Mouse (Mus musculus): Measurements from ENCODE around the gene Scrn1.

Gene Scrn1

DNA sequence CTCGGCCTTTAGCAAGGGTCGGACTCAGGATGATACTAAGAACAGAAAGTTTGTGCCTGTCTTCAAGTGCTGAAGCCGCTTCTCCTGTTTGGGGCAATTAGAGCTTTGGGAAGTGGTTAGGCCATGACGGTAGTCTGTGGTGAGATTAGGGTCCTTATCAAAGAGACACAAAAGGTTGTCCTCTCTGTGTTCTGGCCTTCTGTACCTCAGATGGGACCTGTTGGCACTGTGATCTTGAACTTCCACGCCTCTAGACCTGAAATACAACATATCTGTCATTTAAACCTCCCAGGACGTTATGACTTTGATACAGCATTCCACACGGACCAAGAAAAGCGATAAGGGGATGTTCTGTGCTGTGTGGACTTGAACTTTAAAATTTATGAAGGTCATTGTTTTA, 37.6 kb downstream of the Scrn1 start:
- DNase-seq = no peak

DNA sequence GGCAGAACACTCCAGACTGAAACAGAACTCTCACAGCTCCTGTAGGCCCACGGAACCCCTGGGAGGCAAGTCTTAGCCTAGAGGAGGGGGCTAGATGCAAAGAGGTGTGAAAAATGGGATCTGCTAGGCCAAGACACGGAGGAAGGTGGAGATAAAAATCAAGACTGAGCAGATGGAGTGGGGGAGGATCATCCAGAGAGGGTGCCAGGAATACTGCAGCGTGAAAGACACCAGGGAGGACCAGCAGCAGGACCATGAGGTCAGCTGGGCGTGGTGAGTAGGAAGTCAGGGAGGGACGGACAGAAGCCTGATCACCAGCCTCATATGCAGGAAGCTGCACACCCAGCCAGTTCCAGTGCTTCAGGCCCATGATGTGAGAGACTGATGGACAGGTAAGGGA, 47.5 kb downstream of the Scrn1 start:
- DNase-seq = peak; percentile 71 to 75

DNA sequence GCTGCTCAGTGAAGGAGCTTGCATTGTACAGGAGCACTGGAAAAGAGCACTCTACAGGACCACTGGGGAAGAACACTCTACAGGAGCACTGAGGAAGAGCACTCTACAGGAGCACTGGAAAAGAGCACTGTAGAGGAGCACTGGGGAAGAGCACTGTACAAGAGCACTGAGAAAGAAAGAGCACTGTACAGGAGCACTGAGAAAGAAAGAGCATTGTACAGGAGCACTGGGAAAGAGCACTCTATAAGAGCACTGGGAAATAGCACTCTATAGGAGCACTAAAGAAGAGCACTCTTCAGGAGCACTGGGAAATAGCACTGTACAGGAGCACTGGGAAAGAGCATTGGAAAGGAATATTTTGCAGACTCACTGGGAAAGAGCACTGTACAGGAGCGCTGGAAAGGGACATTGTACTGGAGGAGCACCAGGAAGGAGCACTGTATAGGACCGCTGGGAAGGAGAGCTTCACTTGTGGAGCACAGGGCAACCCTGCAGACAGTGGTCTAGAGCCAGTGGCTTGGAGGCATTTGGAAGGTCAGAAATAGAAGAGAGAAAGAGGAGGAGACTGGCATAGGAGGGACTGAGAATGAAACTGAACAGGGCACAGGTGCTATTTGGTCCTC, 49.7 kb downstream of the Scrn1 start:
- no peak for DNase-seq

DNA sequence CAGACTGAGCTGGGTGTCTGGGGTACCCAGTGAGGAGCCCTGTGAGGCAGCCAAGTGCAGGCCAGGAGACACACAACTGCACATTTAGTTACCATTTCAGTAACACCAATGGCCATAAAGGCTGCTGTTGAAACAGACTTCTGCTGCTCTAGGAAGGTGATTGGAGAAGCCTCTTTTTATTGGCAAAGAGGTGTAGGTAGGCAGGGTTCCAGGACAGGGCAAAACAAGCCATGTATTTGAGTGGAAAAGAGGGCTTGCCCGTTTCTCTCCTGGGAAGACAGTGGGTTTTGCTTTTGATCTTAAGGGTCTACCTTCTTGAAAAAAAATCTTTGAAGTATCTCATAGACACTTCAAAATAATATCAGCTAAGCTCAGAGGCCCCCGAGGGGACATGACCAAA, 54.0 kb downstream of the Scrn1 start:
- peak in 1 of 2 experiments; percentile 38 for DNase-seq

DNA sequence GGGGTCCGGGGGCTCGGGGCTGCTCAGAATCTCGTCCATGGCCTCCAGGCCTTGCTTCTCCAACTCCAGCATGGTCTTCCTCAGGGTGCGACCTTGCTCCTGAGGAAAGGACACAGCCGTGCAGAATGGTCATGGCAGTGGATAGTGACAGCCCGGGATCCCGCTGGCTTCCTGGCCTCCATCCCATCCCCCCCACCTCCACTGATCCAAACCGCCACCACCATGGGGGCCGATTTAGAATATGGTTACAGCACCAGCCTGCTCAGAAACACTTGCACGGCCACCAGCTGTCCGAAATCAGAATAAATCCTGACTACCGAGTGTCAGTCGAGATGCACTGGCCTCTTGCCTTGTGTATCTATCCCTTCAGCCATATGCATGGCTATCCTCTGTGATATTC, 57.0 kb downstream of the Scrn1 start:
- DNase-seq = peak; percentile 45 to 54

DNA sequence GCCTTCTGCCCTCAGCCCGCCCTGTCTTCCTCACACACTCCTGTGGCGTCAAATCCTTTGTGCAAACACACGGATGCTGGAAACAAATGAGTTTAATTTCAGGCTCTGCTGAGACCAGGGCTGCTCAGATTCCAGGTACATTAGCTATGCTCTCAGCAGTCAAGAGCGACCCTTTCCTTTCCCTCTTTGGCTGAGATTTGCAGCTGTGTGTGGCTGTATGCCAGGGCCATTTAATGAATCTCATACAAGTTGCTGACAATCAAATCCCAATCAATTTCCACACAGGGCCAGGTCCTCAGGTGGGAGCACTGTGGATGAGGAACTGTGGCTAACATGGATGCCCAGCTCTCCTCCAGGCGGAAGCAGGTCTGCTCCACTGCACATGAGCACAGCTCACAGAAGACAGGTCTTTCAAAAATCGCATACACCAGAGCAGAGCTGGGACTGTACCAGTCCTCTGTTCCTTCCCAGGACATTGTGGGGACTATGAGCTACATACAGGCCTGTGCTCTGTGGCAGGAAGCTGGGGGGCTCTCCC, 58.0 kb downstream of the Scrn1 start:
- DNase-seq = no peak

DNA sequence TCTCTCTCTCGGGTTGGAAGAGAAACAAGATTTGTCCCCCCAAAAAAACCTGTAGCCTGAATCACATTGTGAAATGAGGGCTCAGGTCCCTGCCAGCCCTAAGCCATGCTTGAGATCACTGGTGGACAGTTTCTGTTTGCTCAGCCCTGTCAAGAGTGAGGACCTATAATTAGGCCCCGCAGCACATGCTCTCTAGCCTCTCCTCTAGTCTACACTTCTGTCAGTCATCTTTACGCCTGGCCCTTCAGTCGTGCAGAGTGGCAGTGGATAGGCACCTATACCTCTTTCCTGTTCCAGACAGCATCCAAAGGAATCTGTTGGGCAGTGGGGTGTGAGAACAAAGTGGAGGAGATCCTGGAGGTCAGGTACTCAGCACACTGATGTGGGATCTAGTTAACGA, 58.5 kb downstream of the Scrn1 start:
- no peak for DNase-seq

DNA sequence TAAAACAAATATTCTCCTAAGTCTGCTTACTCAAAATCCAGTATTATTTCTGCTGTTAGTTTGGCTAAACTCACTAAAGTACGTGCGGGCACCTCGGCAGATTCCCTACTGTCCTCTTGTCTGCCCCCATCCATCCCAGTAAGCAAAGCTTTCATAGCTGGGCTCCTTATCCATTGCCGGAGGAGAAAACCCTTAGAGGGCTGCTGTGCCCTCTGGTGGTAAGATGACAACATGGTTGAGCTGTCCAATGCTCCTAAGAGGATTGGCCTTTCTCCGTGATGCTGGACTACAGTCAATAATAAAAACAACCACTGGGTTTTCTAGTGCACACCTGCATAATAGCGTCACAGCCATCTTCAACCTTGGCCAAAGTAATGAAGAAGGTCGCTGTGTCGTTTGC, 59.3 kb downstream of the Scrn1 start:
- DNase-seq = peak; percentile 67 to 70

DNA sequence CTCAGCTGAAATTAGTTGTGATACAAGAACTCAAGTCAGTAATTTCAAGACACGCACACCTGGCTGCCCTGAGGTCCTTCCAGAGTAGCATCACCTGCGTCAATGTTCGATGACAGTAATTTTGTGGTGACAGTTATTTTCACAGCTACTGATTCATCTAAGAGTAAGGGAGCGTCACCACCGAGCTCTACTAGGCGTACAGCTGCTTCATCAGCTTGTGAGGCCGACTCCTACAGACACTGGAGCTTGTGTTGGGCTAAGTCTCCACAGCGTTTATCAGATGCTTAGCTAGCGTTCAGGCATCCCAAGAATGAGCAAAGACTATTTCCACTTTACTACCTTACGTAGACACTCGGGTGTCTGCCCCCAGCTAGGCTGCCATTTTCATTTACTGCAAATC, 60.0 kb downstream of the Scrn1 start:
- DNase-seq = no peak

DNA sequence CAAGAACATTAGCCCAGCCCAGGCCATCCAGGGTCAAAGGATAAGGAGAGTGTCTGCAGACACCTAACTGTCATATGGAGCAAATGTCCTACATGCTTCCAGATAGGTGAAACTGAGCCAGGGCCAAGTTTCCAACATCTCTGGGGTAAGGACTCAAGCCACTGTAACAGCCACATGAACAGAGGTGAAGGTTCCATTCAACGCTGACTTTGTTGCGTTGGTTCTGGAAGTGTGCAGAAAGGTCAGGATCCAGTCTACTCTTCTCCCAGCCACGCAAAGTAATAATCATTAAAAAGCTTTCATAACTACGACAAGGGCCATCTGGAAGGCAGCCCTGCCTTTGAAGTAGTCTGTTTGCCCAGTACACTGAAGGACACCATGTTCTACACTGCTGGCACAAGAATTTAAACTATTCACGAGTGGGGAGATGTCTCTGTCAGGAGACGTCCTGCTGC, 63.6 kb downstream of the Scrn1 start:
- DNase-seq = no peak

DNA sequence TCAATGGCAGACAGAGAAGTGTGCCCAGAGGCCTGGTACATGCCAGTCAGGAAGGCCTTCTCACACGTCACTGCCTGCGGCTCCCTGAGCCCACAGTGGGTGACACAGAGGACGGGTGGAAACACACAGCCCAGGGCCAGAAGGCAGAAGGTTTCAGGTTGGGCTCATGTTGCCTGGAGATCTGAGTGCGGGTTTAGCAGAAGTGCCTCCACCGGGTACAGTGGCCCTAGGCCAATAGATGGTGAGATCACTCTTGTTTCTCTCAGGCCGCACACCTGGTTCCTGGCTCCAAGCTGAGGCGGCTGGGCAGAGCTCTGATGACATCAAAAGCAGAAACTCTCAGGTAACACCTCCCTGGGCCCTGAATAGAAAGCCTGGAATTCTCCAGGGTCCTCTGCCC, 70.1 kb downstream of the Scrn1 start:
- DNase-seq = peak; percentile 65 to 66

DNA sequence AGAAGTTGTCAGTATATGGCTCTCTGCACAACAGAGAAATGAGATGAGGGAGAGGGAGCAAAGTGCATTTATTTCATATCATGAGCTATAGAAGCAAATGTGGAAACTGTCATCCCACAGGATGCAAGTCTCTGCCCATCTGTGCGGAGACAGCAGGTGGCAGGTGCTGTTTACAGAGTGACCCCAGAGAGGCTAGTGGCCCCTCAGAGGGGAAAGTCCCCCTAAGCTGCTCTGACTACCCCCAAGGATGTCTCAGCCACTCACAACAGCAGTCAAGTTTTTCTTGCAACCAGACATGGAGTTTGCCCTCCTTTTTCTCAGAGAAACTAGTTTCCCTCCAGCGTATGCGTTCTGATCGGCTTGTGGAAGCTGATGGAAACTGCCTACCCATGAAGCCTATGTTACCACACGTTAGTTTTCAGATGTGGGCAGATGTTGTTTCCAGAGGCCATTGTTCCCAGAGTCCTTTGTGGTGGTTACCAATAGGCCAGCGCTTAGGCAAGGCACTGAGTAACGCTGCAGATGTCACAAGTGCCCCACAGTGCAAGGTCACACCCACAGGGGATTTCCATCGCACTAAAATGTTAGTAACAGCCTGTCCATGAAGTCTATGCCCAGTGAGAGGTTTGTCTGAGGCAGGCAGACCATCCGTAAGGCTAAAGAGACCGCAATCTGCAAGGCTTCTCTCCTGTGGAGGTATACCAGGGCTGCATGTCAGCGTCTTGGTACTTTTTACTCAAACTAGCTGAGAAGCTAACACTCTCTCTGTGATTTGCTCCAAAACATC, 71.5 kb downstream of the Scrn1 start:
- DNase-seq = no peak

DNA sequence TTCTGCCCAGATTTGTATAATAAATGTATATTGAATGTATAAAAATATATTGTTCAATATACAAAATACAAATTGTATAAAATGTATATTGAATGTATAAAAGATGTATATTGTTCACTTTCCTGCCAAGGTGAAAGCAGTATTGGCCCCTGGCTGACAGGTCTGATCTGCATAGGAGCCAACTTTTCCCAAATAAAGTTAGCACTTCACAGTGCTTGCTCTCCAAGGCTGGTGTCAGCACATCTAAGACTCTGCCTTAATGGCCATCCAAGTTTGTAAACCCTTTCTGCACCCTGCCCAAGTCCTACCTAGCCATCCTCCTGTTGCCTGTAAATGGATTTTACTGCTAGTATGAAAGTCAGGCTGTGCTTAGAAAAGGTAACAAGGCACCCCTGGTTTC, 72.2 kb downstream of the Scrn1 start:
- DNase-seq = no peak

DNA sequence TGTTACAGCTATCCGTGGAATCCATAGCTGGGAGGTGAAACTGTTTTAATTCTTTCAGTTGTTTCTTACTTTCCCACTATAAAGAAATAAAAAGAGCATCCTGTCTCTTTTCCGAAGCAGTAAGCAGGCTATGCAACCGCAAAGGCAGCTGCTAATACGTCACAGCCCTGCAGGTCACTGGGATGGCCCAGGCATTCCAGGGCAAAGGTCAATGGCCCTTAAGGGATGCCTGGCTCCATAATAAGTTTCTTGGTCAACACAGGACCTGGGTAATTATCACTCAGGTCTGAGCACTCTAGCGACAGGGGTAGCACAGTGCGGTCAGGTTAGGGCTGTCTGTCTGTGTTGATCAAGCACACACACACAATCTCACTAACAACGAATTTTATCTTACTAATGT, 75.2 kb downstream of the Scrn1 start:
- no peak for DNase-seq

DNA sequence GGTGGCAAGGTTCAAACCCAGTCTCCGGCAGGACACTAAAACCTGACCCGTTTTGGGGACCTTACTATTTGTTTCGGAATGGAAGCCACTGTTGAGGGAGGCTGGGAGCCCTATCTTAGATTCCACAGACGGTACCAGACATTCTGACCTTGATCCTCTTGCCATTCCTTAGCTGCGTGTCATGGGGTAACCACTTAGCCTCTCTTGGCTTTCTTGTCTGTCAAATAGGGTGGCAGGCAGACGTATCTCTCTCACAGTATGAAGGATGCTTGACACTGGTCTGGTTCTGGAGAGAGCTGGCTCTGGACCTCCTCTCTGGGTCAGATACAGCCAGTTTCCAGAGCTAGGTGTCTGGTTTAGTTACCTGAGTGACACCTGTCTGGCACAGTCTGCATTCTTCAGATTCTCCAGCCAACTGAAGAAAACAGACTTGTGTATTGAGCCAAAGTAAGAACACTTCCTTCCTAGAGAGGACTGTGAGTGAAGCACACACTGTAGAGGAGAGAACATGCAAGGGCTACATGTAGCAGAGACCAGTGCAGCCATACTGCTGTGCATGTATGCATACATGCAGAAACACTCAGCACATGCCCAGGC, 80.2 kb downstream of the Scrn1 start:
- DNase-seq = no peak

DNA sequence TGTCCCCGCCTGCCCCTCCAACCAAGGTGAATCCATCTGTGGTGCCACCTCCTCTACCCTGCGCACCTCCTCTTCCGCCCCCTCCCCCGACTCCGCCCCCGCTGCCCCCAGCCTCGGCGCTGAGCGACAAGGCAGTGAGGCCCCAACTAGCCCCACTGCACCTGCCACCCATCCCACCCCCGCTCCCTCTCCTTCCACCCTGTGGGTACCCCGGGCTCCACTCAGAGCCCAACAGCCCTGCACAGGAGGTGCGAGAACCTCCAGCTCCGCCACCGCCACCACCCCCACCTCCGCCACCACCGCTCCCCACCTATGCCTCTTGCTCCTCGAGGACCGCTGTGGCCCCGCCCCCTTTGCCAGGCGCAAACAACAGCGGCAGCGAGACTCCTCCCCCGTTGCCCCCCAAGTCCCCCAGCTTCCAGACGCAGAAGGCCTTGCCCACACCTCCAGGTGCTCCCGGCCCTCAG, 80.8 kb downstream of the Scrn1 start:
- no peak for DNase-seq

DNA sequence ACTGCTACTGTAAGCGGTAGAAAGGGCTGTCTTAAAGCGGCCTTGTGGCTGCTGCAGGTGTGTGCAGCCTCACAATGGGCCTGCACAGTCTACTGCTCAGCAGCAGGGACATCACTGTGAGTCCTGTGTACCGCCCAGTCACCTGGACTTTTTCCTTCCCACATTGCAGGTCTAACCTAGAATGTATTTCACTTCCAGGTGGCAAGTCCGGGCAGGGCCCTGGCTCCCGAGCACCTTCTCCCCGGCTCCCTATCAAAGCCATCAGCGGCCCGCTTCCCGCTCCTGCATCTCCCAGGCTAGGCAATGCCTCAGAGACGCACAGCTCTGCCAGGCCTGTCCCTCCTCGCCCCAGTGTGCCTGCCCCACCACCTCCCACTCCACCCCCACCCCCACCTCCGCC, 81.3 kb downstream of the Scrn1 start:
- DNase-seq = no peak

DNA sequence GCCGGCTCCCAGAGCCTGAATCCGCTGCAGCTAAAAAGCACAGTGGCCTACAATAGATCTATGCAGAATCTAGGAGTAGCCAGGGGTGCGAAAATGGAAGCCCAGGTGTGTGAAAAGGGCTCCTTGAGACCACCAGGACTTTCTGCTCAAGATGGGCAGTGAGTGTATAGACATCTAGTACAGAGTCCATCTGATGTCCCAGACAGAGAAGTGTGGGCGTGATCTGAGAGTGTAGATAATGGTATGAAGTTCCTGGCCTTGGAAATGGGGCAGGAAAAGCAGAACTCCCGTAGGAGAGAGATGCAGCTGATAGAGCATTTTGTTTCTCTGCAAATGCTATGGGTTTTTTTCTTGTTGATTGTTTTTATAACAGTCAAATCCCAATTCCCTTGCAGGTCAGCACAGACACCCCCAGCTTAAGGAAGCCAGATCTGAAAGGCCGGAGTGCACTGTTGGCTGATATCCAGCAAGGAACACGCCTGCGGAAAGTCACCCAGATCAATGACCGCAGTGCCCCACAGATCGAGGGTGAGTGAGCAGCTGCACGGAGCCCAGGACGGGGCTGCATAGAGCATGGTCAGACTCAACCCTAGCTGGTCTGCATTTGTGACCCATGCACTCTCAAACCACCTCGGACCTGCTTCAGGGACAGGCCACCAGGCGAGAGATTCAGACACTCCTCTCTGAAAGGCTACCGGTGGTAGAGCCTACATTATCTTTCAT, 84.7 kb downstream of the Scrn1 start:
- DNase-seq = no peak

DNA sequence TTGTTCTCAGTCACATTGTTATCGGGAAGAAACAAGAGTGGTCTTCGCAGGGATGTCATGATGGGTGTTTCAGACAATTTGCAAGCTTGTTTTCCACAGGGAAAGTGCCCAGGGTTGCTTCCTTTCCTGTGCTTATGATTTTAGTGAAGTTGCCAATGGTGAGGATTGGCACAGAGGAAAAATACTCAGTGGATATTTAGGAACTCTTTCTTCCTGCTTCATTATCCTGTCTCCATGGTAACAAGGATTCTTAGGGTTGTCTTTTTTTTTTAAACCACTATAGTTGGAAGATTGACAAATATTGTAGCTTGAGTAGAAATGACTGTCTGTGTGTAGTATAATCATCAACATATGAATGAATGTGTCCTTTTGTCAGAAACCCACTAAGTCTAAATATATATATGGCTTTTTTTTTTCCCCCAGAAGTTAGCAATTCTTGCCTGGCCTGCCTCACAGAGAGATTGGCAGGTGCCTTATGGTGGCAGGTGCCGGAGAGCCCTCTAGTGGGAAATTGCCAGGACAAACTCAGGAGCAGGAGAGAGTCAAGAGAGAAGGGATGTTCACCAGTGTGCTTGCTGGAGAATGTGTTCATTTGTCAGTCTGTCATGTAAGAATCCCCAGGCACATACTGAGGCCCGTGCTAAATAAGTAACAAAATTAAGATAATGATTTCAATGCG, 87.5 kb downstream of the Scrn1 start:
- DNase-seq = peak; percentile 61 to 63

DNA sequence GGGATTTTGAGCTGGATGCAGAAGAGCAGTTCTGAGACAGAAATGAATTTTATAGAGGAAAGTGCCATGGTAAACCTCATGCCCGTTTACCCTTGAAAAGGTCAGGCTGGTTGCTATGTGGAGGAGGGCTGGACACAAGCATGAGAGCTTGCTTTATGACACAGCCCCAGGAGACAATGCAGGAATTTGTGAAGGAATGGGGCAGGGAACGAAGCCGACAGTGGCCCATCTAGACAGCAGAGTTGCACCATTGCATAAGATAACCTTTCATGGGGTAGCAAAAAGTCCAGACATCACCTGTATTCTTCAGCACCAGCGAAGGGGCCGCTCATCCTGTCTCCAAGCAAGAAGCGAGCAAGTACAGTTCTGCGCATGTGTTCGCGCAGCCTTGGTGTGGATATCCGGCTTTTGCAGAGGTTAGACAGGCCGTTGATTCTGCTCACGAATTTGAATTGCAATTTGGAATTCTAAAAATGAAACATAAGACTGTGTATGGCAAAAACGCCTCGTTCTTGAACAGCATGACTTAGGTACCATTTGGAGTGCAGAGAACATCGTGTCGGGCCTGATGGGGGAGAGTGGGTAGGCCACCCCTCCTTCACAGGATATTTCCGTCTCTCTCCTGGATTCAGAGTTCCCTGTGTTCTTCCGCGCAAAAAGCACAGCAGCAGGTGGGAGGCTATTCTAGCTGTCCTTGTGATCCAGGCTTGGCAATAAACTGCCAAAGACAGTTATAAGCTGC, 90.2 kb downstream of the Scrn1 start:
- DNase-seq = no peak

DNA sequence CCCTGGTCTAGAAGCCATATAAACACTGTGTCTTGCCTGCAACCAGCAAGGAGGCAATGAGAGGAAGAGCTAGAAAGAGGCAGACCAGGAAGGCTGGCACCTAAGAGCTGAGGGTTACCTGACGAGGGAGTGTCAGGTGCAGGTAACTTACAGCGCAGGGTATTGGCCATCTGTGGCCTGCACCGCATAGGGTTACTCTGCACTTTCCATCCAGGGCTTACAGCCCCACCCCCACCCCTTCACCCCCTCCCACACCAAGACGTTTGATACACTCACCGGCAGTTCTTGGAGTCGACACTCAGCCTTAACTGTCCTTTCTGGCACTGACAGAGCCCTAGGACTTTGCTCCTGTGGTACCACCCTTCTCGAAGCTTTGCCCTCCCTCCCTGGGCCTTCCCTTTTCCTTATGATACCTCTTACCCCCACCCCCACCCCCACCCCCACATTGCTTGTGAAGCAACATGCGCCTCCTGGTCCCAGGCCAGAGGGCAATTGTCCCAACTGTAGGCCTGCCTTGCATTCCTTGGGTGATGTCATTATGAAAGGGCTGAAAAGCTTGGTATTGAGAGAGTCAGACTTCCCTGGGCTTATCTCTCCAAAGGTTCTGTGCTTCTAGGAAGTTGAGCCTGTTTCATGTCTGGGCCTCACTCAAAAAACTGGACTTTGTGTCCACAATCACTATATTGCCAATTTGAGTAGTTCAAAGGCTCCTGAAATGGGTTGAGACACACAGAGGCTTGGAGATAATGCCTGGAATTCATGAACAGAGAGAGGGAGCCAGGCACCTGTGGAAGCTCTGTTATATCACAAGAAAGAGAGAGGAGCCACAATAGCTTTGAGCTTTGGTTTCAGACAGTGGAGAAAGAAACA, 93.2 kb downstream of the Scrn1 start:
- no peak for DNase-seq
